Mouse (Mus musculus) R1 (cell line): Measurements from ENCODE around the gene 1700086D15Rik.

ENCODE experiments used
- DNase-seq: peaks from one replicate; pipeline ENCODE4 v3.0.0-alpha.2; 2018; ENCODE audit warnings: low read depth, low spot score

Gene 1700086D15Rik

DNA sequence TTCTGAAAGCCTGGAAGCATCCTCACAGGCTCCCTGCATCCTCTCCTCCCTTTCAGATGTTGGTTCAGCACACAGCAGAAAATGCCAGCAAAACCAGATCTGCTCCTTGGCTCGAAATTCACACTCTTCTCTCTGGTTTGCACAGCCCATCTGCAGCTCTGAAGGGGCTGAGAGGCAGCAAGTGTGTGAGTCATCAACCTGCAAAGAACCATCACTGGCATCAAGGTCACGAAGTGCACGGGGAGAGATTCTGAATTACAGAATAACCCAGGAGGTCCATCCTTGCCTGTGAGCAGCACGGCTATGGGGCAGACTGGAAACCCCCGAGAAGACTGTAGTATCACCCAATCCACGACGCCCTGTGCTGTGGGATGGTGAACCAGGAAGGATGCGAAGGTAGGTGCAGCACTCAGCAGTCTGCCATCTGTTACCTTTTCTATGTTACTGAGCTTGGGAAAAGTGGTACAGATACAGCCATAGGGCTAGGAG, 24.4 kb downstream of the 1700086D15Rik start:
- no peak for DNase-seq

DNA sequence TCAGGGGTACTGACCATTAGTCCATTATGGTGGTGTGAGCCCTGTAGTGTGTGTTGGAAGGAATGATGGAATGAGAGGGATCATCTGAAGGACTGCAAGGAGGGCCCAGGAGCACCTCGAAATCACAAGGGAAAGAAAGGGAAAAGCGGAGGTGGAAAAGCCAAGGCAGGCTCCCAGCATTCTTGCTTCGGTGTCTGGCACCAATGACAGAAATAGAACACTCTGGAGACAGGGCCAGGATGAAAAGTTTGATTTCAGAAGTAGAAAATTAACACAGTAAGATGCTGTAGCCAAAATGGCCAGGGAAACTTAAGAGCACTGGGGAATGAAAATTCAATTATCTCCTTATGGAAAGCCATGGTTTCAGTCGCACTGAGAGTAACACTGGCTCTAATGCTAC, 26.0 kb downstream of the 1700086D15Rik start:
- DNase-seq: no peak

DNA sequence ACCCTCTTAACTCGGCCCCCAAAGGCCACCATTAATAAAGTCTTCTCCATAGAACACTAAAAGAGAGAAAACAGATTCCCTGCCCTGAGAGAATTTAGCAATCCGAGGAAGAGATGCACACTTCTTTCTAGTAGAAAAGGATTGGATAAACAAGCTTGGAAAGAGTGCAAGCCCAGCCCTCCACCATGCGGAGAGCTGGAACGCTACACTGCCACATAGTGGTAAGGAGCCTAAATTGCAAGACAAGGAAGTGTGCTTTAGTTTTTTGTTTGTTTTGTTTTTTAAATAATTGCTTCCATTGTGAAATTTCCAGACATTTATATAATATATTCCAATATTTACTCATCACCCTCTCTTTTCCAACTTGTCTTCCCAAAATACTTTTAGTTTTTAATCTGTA, 30.6 kb downstream of the 1700086D15Rik start:
- peak; percentile 61 for DNase-seq

DNA sequence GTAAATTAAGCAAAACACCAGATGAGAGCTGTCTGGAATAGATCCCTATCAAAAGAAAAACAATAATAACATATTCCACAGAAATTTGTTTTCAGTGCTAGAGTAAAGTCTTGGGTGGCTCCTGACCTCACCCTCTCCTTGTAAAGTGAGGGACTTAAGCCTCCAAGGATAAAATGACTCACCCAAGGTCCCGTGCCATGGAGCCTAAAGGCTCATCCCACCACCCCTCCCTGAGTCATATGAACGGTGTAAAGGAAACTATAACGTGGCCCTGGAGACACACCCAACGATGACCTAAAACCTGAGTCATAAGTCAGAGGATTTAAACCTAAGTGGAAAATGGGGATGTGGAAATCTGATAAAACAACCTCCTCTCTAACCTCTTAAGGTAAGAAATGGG, 31.0 kb downstream of the 1700086D15Rik start:
- DNase-seq: no peak

DNA sequence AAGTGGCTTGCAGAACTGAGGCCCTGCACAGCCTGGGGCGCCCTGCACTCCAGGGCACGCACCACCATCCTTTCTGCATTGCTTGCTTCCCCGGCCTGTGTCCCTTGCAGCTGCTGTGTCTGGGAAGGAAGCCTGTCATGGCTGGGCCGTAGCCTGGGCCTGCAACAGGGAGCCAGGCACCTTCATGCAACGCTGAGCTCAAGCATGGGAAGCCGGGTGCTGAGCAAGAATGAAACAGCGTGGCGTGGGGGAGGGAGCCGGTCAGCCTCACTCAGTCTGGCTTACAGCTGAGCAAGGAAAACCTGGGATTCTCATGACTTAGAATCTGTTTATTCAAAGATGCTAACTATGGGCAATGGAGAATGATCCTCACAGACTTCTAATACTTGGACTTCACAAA, 33.1 kb downstream of the 1700086D15Rik start:
- DNase-seq: no peak

DNA sequence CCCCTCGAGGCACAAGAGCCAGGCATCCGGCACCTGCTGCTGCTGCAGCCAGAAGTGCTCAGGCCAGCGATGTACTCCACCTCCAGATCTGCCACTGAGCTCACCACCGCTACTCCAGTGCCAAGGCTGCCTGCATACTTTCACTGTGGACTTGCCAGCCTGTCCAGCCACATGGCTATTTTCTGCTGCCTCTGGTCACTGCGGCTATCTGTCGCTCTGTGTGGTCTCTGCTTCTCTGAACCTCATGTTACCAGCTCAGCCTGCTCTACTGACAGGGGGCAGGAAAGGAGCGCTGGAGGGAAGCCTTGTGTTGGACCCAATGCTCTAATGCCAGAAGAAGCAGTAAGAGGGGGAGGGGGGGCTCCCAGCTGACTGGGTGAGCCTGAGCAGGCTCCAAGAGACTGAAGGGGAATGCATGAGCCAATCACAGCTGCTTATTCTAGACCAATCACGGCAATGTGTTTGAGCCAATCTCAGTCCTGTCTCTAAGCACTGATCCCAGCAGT, 34.7 kb downstream of the 1700086D15Rik start:
- DNase-seq: peak; percentile 28

DNA sequence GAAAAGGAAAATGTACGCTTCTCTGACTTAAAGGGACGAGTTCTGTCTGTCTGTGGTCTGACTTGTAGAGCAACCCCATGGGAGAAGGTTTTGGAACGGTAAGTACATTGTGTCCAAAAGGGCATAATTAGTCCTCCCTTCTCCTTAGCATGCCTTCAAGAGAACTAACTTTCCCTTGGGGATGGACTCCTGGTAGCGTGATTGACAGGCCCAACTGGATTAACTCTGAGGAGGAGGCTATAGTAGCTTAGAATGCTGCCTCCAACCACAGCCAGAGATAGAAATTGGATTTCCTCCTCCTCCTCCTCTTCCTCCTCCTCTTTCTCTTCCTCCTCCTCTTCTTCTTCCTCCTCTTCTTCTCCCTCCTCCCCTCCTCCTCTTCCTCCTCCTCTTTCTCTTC, 39.4 kb downstream of the 1700086D15Rik start:
- DNase-seq: no peak

DNA sequence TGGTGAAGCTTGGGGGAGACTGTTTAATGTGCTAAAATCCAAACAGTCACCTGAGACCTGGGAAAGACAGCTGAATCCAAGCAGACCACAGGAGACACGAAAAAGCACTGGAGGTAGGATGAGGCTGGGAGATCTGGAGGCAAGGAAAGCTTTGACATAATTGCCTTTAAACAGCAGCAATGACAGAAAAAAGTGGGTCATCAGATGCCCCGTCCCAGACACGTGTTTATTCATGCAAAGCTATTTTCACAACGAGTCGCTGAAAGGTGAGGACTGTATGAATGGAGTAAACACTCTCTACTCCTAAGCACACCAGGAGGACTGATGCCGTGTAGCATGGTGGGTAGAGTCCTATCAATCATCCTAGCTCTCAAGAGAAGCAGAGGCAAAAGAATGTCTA, 43.9 kb downstream of the 1700086D15Rik start:
- no peak for DNase-seq

DNA sequence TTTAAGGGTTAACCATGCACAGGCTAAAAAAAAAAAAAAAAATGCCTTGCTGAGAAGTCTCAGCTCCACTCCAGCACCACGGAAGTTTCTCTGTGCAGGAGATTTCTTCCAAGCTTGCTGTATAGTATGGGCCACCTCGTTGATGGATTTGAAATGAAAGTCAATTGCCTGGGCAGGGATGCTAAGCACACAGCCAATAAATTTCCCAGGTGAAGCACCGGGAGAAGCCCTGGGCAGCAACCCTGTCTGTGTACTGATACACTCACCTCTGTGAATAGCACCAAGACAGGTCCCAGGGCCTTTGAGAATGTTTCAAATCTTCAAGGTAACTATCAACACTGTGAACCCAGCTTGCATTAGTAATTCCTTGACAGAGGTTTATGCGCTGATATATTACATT, 47.6 kb downstream of the 1700086D15Rik start:
- DNase-seq: no peak

DNA sequence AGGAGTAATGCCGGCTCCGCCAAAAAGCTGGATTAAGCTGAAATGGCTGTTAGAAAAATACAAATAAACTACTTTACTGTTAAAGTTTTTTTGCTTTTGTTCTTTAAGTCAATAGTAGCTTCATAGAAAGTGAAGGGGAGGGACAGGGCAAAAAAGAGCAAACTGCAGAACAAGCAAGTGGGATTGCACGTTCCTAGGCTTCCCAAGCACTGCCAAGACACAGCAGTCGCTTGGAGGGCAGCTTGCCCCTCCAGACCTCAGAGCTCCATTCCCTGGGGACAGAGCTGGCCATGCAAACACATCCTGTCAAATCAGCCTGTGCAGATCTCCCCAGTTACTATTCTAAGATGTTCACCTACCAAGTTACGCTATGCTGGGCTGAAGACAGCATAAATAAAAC, 48.0 kb downstream of the 1700086D15Rik start:
- DNase-seq: no peak

DNA sequence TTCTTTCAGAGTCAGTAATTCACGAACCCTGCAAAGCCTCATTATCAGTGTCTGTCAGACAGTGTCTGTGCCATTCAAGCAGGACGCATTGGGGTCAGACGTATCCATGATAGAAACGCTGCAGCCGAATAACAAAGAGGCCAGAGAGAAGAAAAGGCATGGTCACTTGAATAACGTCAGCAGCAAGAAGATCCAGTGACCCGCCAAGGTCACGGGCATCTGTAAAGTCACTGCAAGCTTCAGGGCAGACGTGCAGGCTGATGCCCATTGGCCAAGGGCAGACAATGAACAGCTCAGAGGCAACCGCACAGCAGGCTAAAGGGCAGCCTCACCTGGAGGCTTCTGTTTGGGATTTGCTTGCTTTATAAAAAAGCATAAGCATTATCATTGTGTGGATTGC, 49.6 kb downstream of the 1700086D15Rik start:
- peak; percentile 75 for DNase-seq

DNA sequence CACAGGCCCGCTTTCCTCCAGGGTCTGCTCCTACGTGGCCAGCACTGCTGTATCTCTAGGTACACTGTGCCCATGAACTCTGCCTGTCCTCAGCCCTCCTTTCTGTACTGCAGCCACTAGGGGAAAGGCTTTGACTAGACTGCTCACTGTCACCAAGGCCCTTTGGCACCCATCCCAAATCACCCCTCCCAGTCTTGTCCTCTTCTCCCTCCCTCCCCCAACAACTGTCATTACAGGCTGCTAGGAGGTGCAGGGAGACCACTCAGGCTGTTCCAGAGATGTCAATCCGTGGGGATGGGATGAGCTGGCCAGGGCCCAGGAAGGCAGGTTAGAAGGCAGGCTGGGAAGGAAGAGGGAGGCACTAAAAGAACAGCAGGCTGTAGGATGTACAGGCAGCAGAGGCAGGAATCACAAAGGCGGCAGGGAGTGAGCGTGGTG, 51.9 kb downstream of the 1700086D15Rik start:
- DNase-seq: no peak

DNA sequence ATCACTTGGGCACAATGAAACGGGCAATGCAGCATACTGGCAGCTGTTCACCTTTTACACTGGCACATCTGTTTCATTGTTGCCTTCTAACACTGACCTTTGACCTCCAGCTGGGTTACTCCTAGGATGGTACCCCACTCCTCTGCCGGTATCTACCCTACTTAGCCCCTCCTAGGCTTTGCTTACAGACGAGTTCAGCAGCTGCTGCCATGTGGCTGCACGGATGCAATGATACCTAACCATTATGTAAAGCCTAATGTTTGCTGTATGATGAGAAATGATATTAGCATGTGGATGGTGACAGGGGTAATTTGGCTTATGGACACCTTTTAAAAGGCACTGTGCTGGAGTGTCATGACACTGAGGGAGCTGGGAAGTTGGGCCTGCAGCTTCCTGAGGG, 52.5 kb downstream of the 1700086D15Rik start:
- DNase-seq: no peak

DNA sequence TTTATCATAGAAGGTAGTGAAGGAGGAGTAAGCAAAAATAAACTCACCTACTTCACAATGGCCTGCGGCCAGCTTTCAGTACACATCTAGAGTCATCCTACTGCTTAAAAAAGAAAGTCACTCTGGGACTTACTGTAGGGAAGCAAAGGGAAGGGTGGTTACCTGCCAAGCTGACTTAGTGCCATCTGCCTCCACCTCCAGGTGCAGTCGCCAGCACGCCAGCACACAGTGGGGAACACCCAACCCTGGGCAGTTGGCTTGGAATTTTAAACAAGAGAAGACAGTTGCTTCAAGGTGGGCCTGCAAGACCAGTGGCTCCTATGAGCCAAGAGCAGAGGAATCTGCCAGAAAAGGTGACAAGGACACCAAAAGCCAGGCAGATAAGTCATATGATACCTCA, 55.6 kb downstream of the 1700086D15Rik start:
- no peak for DNase-seq
